17 mouse cellular contexts compared by ENCODE assay signal in the genomic region with DNA sequence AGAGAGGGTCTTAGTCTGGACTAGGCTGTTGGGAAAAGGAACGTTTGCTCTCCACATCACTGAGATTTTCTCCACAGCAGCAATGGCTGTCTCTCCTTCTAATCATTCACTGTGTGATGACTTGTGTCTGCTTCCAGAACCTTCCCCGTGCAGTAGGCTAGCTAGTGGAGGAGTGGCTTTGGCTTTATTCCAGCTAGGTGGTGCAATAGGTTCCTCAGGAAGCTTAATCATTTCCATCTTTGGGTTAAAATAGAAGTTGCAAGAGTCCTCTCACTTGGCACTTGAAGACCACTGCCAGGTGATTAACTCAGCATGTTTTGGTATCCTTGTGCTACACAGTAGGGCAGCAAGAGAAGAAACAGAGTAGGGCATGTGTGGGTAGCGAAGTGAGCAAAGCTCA.
DNase-seq lines count a peak whose midpoint lies in the region; ATAC-seq and TF ChIP-seq lines count a peak whose summit lies in the region.
"Had no signal": no experiment of that assay in that cellular context is flagged by ENCODE, and none has a peak within 500 bp of the region (broad histone marks: within the 10 kb centered on the region; RNA-seq: fewer than 3 reads in every experiment).

No protein-coding gene starts in this region.

- H3K36me3 ChIP-seq in kidney, embryonic 14.5 days (ENCODE audit: control insufficient read depth, insufficient read depth, low read length): no peaks in the 10 kb centered on the region
- no peaks in the 10 kb centered on the region for H3K36me3 ChIP-seq in forebrain, postnatal 0 days (ENCODE audit: insufficient read depth)
- H3K36me3 ChIP-seq: embryonic facial prominence, embryonic 12.5 days; forebrain, embryonic 12.5 days; heart, embryonic 12.5 days had no signal

- H3K4me2 ChIP-seq in kidney, embryonic 14.5 days (replicated peaks; ENCODE audit: low read depth, low read length): no peak overlapping the region
- no peak overlapping the region for H3K4me2 ChIP-seq in forebrain, postnatal 0 days (ENCODE audit: low read depth)
- H3K4me2 ChIP-seq: embryonic facial prominence, embryonic 12.5 days; forebrain, embryonic 12.5 days; heart, embryonic 12.5 days had no signal

- ATAC-seq in kidney, embryonic 14.5 days (ENCODE audit: low FRiP score, low TSS enrichment): no peak
- no peak for ATAC-seq in forebrain, postnatal 0 days
- no peak for ATAC-seq in erythroblast, adult 5-6 weeks (replicated peaks; ENCODE audit: low FRiP score, poor library complexity, severe bottlenecking)
- ATAC-seq: forebrain, embryonic 16.5 days had no signal

- H3K27ac ChIP-seq in kidney, embryonic 14.5 days (ENCODE audit: low read depth, low read length): no peak overlapping the region
- H3K27ac ChIP-seq in forebrain, postnatal 0 days (ENCODE audit: low read depth, low read length): no peak overlapping the region
- H3K27ac ChIP-seq: embryonic facial prominence, embryonic 12.5 days; forebrain, embryonic 12.5 days had no signal

- TF ChIP-seq CTCF in forebrain, postnatal 0 days (IDR thresholded peaks at IDR 0.05; ENCODE audit: low read depth): no peak

- H3K27me3 ChIP-seq in kidney, embryonic 14.5 days (ENCODE audit: control insufficient read depth, insufficient read depth, low read length): no peaks in the 10 kb centered on the region
- H3K27me3 ChIP-seq in forebrain, postnatal 0 days (ENCODE audit: insufficient read depth, low read length): no peaks in the 10 kb centered on the region
- H3K27me3 ChIP-seq: embryonic facial prominence, embryonic 12.5 days; forebrain, embryonic 12.5 days; heart, embryonic 12.5 days had no signal

- WGBS in kidney, embryonic 14.5 days: 80% methylated on average over 3 of the region's 3 CpGs
- WGBS in forebrain, postnatal 0 days: 85% methylated on average over 3 of the region's 3 CpGs

- no peak overlapping the region for H3K9ac ChIP-seq in kidney, embryonic 14.5 days (ENCODE audit: low read depth, low read length)
- no peak overlapping the region for H3K9ac ChIP-seq in forebrain, postnatal 0 days
- H3K9ac ChIP-seq: embryonic facial prominence, embryonic 12.5 days; forebrain, embryonic 12.5 days; heart, embryonic 12.5 days had no signal

- no peaks in the 10 kb centered on the region for H3K4me1 ChIP-seq in kidney, embryonic 14.5 days (ENCODE audit: control insufficient read depth, insufficient read depth, low read length)
- no peaks in the 10 kb centered on the region for H3K4me1 ChIP-seq in forebrain, postnatal 0 days (ENCODE audit: insufficient read depth)
- H3K4me1 ChIP-seq: embryonic facial prominence, embryonic 12.5 days; forebrain, embryonic 12.5 days; heart, embryonic 12.5 days had no signal

- DNase-seq in kidney, adult 11 months: peak; percentile 8
- no peak for DNase-seq in kidney, adult 18-20 months
- peak; percentile 3 for DNase-seq in kidney, postnatal 14 days
- peak; percentile 12 for DNase-seq in 416B (ENCODE audit: low read depth)
- DNase-seq in kidney, postnatal 36 days: peak; percentile 2 to 9
- DNase-seq in forebrain, postnatal 0 days: no peak
- DNase-seq: adrenal gland, postnatal 10 days; cerebellum, adult 11 months; cerebellum, adult 8-10 months; cerebellum, postnatal 14 days; gastrocnemius, postnatal 14 days had no signal

- no peak overlapping the region for H3K4me3 ChIP-seq in kidney, embryonic 14.5 days (ENCODE audit: low read length)
- H3K4me3 ChIP-seq in forebrain, postnatal 0 days (ENCODE audit: low read depth, low read length): no peak overlapping the region
- H3K4me3 ChIP-seq: embryonic facial prominence, embryonic 12.5 days; forebrain, embryonic 12.5 days; heart, embryonic 12.5 days had no signal

- H3K9me3 ChIP-seq in kidney, embryonic 14.5 days (ENCODE audit: control insufficient read depth, low read length): no peaks in the 10 kb centered on the region
- H3K9me3 ChIP-seq in forebrain, postnatal 0 days (ENCODE audit: low read length): no peaks in the 10 kb centered on the region
- H3K9me3 ChIP-seq: embryonic facial prominence, embryonic 12.5 days; forebrain, embryonic 12.5 days; heart, embryonic 12.5 days had no signal

Comparison
In these comparisons a context has a peak if more than half of its experiments do, and no peak if none do; other contexts are left out.
1. DNase-seq: peak in kidney, adult 11 months (single experiment), kidney, postnatal 14 days (single experiment), 416B (single experiment) and kidney, postnatal 36 days (2 of 2); none in kidney, adult 18-20 months (single experiment) and forebrain, postnatal 0 days (single experiment).